Mouse (Mus musculus): ENCODE data around the gene Rrn3.

GRCm38 (mm10) chr16:13749981-13750380 lies 30.5 kb upstream of the Rrn3 start:
- TF ChIP-seq POLR2A (IDR thresholded peaks at IDR 0.05; ENCODE audit: low read depth, low read length) = no peak
- no peak for TF ChIP-seq CTCF (IDR thresholded peaks at IDR 0.05; ENCODE audit: borderline replicate concordance, insufficient read depth, low read length)

Data from embryonic fibroblast, embryonic 13.5 days (primary cell).